Mouse (Mus musculus): ENCODE measurements around the gene Minos1.
A peak's percentile ranks its signal among the peaks of the same experiment; 100 is the strongest.

Minos1 gene

DNA sequence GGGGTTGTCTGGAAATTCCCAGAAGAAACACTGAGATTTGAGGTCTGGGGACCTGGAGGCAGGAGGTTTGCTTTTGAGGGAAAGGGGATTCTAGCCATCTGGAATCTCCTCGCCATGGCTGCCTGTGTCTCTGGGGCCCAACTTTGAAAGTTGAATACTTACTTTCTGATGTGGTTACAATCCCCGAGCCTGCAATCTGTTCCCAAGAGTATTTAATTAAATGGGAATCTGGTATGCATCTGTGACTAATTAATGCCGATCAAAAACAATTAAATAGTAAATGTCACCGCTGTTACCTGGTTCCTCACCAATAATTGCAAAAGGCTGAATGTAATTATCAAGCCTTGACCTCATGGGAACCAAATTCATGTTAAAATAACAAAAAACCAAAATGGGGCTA is 13.7 kb upstream of the Minos1 start:
- no peak for DNase-seq (ENCODE audit: low spot score)

DNA sequence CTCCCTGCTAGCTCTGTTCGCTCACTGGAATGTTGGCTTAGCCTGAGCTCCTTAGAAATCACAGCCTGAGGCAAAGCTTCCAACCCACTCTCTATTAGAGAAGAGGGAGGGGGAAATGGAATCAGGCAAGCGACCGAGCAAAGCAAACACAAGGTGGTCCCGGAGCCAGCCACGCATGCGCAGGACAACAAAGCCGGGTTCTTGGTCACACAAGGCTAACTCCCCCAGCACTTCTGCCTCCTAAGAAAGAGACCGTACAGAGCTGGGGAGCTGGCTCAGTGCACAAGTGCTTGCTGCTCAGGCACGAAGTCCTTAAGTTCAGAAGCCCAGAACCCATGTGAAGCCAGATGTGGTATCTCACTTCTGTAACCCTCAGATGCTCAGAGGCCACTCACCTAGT is 12.1 kb upstream of the Minos1 start:
- DNase-seq (ENCODE audit: low spot score): peak; percentile 45

DNA sequence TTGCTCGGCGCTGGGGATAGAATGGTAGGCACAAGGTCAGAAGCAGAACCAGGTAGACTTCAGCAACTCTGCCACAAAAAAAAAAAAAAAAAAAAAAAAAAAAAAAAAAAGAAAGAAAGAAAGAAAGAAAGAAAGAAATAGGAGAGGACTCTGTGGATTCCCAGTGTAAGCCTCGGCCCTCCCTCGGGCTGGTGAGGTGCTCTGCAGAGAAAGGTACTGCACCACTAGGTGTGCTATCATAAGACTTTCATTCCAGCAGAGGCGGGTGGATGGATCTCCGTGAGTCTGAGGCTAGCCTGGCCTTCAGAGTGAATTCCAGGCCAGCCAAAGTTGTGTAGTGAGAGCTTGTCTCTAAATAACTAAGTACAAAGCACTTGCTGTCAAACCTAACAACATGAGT is 10.9 kb upstream of the Minos1 start:
- no peak for DNase-seq (ENCODE audit: low spot score)

DNA sequence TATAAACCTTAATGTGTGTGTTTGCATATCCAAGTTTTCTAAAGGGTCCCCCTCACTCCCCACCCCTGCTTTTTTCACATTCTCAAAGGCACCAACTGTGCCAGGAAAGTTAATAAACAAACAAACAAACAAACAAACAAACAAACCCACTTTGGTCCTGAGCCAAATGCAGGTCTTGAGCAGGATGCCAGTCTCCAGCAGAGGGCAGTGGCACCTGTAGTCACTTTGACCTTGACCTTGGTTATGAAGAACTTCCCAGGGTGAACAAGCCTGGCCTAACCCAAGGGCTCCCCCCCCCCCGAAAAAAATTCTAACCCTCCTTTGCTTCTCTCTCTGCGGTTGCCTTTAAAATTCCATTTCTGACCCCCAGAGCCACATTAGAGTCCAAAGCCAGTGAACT is 9.4 kb upstream of the Minos1 start:
- DNase-seq (ENCODE audit: low spot score): no peak

DNA sequence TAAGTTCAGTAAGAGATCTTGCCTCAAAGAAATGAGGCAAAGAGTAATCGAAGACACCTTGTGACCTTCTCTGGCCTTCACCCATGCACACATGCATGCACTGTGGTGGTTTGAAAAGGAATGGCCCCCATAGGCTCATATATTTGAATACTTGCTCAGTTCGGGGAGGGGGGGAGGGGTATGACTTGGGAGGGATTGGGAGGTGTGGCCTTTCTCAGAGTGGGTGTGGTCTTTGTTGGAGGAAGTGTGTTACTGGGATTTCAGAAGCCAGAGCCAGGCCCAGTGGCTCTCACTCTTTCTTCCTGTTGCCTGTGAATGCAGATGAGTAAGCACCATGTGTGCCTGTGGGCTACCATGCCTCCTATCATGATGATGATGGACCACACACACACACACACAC is 5.1 kb upstream of the Minos1 start:
- no peak for DNase-seq (ENCODE audit: low spot score)

DNA sequence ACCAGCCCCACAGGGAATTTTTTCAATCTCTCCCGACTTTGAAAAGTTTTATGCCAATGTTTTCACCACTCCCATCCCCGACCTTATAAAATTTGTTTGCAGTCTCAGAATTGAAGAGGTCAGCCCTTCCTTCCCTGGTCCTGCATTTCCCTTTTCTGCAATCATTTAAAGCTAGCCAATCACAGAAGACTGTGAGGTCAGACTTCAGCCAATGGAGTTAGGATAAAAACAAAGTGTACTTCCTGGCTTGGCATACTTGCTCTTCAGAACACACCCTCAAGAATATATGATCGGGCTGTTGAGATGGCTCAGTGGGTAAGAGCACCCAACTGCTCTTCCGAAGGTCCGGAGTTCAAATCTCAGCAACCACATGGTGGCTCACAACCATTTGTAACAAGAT is 2.2 kb upstream of the Minos1 start:
- DNase-seq (ENCODE audit: low spot score): no peak

DNA sequence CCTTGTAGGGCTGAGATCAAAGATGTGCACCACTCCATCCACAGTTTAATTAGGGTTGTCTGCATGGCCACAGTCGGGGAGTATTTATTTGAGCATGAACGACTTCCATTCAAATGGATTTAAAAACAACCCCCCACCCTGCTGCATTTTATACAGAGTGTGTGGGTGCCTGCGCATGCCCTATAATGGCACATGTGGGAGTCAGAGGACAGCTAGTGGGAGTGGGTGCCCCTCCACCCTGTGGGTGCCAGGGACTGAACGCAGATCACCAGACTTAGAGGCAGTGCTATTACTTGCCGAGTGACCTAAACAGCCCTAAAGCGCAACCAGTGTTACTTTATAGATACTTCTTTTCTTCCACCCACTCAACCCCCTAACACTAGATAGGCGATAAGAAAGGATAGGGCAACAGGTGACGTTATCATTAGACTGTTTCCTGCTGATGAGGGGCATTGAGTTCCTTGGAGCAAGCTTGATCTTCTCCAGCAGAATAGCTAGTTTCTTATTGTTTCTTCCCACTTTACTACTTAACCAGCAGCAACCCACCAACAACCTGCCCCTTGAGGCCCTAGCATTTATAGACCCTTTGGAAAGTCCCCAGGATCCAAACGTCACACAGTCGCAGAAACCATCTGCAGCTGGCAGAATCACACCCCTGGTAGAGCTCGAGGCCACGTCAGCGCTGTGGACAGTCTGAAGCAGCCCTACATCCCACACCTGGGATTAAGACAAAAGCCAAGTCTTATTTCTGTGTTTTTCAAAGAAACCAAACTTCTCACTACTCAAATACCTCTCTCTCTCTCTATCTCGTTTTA is 1.2 kb upstream of the Minos1 start:
- peak; percentile 55 for DNase-seq (ENCODE audit: low spot score)

DNA sequence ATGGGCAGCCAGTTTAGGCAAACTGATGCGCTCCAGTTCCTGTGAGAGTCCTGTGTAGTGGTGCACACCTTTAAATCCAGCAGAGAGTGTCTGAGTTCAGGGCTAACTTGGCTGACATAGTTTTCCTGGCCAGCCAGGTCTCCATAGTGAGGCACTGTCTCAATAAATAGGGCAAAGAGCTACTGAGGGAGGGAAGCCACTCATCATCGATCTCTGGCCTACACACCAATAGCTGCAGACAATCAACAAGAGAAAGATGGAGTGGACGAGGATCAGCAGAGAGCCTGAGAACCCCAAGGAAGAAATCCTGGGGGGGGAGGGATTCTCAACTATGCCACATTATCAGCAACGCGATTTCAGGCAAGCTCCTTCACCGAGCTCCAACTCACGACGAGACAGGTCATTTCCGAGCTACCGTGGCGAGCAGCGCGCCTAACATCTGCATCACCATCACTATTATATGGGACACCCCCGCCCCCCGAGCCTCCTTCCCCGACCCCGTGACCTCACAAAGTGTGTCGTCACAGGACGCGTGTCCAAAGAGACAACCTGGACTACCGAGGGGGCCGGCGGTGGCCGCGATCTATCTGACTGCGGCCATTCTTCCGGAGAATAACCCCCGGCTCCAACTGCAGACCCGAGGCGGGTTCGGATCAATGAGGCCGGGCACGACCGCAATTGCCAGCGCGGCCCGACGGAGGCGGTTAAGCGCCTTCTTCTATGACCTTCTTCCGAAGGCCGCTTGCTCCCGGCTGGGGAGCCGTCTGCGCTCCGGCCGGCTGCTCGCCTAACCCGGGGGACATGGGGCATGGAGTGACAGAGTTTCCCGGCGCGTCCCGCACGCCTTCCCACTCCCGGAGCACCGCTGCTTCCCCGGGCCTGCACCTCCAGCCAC is 860 bp downstream of the Minos1 start:
- DNase-seq (ENCODE audit: low spot score): no peak

DNA sequence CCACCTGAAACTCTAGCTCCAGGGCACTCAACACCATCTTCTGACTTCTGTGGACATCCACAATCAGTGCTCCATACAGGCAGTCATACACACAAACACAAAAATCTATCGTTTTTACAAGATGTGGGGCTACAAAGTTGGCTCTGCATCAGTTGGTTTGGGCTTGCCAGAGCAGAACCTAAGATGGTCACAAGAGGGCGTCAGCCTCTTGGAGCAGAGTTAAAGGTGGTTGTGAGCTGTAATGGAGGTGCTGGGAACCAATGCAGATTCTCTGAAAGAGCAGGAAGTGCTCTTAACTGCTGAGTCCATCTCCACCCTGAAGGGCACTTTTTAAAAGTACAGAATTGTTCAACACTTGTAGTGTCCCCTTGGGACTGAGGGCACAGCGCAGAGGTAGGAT is 4.4 kb downstream of the Minos1 start:
- DNase-seq (ENCODE audit: low spot score): no peak

DNA sequence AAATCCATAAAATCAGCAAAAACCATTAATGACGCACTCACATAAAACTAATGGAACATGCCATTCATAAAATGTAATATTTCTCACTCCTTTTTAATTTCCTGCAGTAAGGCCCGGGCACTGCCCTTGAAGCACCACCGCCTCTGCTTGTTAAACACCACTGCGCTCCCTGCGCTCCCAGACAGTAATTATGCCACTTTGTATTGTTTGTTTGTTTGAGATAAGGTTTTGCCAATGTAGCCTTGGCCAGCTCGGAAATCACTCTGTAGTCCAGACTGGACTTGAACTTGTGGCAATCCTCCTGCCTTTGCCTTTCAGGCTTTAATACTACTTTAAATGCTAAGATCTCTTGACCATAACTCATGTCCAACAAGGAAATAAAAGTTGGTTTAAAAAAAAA is 6.0 kb downstream of the Minos1 start:
- DNase-seq (ENCODE audit: low spot score): no peak

DNA sequence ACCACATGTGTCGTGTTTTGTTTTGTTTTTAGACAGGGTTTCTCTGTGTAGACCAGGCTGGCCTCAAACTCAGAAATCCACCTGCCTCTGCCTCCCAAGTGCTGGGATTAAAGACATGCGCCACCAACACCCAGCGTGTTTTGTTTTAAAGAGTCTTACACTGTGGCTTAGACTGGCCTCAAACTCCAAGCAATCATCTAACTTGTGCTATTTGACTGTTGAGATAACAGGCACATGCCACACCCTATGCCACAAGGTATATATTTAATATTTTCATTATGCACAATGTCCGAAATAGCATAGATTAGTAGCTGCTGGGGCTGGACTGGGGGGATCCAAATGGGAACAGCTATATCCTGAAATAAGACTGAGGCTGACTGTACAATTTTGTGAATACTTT is 8.4 kb downstream of the Minos1 start:
- no peak for DNase-seq (ENCODE audit: low spot score)

DNA sequence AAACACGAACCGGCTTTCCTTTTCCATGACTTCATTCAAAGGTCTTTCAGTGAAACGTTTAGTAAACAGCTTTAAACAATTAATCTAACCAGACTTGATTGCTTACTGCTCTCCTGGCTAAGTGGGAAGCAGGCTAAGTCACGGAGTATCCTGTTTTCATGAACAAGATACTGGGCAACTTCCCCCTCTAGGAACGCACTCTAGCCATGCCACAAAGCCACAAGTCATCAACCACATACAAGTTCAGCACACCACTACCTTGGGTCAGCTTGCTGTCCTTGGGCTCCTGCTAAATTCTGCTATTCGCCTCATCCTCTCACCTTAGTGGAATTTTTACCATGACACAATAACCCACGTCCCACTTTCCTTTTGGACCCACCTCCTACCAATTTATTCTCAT is 9.9 kb downstream of the Minos1 start:
- DNase-seq (ENCODE audit: low spot score): no peak

DNA sequence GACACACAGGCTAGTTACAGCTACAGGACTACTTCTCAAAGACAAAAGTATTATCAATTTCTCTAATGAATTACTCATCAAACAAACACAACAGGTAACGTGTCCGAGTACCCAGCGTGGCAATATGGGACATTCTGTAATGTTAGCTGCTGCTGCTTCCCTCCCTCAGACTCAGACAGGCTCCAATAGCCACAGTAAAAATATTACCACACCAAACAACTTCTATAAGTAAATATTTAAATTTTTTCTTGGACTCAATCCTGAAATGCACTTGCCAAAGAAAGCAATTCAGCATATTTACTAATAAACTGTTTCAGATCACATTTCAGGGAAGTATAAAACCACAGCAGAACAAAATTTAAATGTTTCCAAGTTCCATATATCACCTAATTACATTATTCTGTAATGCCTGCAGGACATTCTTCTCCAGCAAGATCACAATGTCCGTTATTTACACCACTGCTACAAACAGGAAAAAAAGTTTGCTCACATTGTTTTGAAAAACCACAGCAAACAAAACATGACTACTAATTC is 10.6 kb downstream of the Minos1 start:
- DNase-seq (ENCODE audit: low spot score): no peak

DNA sequence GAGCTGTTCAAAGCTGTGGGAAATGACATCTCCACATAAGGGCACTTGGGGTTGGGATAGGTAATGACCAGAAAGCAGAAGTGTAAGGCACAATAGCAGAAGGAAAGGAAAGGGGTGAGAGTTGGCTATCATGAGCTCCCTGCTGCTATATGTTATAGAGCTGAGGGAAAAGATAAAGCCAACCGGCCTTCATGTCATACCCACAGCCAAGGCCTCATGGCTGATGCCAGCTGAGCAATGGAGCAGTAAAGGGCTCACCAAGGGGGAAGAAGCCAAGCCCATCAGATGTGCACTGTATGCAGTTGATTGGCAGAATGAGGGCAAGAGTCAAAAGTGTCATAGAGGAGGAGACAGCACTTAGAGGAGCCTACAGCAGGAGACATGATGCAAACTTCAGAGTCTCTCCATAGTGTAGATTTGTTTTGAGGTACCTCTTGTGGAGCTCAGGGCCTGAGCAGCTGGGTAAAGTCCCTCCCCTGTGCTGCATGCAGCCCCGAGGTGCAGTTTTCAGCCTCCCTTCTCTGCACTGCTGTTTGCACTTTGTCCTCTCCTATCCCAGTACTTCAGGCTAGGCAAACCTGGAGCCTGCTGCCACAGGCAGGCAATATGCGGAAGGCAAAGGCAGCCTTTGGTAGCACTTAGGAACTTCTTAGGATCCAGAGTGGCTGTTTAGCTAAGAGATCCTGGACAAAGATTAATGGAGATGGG is 14.4 kb downstream of the Minos1 start:
- no peak for DNase-seq (ENCODE audit: low spot score)

DNA sequence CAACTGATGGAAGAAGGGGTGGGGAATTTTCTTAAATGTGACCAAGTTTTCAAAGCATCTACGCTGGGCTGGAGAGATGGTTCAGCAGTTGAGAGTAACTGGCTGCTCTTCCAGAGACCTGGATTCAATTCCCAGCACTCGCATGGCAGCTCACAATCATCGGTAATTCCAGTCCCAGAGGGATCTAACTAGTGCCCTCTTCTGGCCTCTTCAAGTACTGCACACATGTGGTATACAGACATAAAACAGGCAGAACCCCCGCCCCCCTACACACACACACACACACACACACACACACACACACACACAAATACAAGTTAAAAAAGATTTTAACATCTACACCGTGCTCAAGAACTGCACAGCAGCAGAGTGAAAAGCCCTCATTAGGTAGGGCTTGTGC is 15.2 kb downstream of the Minos1 start:
- no peak for DNase-seq (ENCODE audit: low spot score)

DNA sequence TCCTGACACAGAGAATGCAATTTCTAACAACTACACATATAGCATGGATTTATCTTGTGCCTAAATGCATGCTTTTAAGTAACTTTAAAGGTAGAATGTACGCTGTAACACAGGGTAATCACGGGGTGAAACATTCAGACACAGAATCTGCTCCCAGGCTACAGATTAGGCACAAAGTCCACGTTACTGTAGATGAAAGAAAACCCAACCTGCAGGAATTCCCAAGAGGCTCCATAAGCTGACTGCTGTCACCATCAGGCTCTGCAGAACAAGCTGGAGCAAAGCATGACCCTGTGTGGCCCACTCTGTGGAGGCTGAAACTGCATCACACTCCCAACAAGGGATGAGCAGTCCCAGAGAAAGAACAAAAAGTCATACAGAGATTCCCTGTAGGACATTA is 18.4 kb downstream of the Minos1 start:
- no peak for DNase-seq (ENCODE audit: low spot score)

DNA sequence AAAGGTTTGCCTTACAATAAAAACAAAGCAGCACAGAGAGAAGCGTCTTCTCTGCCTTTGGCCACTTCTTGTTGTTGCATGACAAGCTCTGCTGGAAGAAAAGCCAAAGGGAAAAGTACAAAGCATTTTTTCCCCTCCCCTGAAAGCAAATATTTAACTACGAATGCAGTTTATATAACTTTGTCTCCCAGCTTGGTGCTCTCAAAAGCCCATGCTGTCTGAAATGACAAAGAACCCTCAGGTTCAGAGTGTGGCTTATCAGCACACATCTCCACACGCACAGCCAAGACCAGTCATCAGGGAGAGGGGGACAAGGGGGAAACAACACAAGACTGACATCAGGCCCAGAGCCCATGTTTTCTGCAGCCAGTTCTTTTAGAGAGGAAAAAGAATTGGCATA is 19.5 kb downstream of the Minos1 start:
- no peak for DNase-seq (ENCODE audit: low spot score)

DNA sequence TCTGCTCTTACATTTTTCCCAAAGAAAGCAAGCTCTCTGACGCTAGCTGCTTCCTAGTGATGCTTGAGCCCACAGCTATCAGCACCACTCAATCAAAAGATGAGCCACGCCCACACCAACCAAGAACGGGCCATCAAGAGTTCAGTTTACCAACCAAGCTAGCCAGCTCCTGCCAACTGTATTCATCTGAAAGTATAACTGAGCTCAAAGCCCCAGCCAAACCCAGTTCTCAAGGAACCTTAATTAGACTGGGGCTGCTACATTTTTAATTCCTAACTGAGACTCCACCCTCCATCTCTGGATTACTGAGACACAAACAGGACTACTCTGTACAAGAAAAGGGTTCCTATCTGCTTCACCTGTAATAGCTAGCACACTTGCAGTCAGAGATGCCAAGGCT is 20.1 kb downstream of the Minos1 start:
- DNase-seq (ENCODE audit: low spot score): no peak

DNA sequence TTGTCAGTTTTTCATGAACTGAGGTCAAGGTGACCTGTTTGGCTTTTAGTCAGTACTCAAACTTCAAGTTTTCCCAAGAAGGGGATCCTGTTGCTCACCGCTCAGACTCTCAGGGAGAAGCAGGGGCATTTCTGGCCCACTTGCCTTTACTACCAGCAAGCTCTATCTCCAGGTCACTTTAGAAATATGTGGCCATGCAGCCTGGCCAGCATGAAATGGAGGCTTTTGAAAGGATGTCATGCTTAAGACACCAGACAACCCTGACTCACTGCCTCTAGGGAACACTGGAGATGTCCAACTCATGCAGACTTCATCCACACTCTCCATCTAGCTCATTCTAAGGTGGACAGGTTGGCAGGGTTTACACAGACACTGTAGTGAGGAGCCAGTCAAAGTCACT is 25.5 kb downstream of the Minos1 start:
- DNase-seq (ENCODE audit: low spot score): no peak

DNA sequence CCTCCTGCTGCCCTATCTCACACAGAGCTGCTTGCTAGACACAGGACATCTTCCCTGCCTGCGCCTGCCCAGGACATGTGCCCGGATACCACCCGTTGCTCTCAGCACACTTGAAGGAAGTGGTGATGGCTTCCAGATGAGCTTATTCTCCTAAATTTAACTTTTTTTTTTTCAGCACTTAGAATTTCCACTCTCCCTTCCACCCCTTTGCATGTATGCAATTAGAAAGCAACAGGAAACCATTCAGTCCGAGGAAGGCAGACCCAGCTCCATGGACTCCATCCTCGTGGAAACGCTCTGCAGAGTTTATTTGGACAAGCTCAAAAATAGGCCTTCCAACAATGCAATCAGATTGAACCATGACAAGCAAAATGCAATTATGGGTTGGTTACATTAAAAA is 29.4 kb downstream of the Minos1 start:
- no peak for DNase-seq (ENCODE audit: low spot score)

DNA sequence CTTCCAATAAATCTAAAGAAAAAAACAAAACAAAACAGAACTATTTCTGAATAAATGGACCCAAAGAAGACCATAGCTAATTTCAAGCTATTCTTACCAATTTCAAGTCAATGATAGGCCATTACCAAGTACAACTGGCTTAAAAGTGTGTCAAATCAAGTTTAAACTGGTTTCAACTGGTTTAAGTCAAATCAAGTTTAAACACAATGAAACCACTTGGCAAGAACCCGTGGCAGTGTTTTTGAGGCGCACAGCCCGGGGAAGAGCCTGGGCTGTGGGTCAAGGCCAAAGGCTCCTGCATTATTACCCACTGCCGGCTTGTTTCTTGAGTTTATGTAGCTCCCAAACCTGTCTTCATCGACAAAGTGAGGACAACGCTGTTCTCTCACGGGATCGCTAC is 30.6 kb downstream of the Minos1 start:
- DNase-seq (ENCODE audit: low spot score): no peak

DNA sequence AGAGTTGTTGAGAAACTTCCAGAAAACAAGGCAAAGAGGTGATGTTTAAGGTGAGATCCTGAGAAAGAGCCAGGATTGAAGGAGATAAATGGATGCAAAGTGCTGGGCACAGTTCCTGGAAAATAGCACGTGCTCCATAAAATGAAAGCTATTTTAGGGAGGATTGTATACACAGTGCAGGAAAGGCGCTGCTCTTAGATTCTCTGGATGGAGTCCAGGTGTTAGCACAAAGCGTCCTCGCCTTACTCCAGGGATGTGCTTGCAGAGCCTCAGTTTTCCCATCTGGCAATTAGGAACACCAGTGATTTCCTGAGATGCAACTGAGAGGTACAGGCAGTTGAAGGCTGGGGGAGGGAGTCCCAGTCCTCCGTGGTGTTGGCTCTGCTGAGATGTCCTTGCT is 34.7 kb downstream of the Minos1 start:
- no peak for DNase-seq (ENCODE audit: low spot score)

DNA sequence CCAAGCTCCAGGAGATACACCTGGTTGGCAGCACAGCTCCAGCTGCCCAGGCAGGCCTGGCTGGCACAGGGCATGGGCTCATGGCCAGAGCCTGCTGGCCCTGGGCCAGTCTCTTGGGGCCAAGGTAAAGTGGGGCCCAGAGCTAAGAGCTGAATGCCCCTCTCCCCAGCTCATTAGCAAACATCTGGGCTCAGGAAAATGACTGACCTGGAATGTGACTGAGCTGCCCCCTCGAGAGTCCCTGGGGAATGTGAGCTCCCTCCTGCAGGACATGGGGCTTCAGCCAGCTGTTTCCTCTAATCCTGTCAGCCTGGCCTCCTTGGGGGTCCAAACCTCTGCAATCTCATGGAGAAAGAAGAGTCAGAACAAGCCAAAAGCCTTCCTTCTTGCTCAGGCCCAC is 35.5 kb downstream of the Minos1 start:
- DNase-seq (ENCODE audit: low spot score): peak; percentile 53

Data from testis, postnatal 14 days (tissue).